Mouse (Mus musculus) retina, embryonic 14.5 days (tissue): ENCODE measurements around the gene Lrrc7.

Experiments
- DNase-seq: peaks from one replicate; pipeline ENCODE4 v3.0.0-alpha.2; 2015; ENCODE audit warnings: low spot score

Gene Lrrc7

DNA sequence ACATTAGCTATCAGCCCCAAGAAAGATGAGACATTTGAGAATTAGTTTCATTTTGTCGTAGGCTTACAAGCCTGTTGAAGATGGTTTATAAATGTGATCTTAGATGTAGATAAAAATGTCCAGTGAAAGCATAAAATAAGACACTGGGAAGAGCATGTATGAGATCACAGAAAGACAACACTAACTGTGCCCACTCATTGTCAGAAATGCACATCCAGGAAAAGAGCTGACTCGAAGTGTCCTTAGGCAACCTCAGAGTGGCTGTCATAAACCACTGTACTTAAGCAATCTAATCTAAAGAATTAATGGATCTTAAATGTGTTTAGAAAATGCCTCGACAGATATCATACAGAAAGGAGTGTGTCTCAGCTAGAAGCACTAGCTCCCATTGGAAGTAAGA, 196.2 kb downstream of the Lrrc7 start:
- no peak for DNase-seq

- no peak for DNase-seq
Observed at GRCm38 (mm10) chr3:158362091-158362490, 199.9 kb downstream of the Lrrc7 start.

GRCm38 (mm10) chr3:158356706-158357105, 205.3 kb downstream of the Lrrc7 start:
- DNase-seq = no peak

DNA sequence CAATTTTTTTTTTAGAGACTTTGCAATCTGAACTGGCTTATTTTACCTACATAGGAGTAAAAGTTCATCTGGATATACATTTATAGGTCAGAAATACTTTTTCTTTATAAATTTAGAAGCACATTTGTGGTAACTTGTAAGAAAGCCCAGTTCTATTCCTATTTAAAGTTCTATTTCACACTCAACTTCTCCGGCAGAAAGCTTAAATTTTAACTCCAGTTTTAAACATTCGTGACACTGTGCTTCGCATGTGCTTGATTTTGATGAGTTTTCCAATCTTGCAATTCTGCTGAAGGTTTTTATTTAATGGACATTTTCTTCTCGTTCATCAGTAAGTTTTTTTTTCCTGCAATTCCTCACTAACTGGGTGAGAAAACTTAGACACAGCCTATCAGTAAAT, 205.8 kb downstream of the Lrrc7 start:
- DNase-seq = no peak

GRCm38 (mm10) chr3:158340808-158341207, 221.2 kb downstream of the Lrrc7 start:
- no peak for DNase-seq

DNA sequence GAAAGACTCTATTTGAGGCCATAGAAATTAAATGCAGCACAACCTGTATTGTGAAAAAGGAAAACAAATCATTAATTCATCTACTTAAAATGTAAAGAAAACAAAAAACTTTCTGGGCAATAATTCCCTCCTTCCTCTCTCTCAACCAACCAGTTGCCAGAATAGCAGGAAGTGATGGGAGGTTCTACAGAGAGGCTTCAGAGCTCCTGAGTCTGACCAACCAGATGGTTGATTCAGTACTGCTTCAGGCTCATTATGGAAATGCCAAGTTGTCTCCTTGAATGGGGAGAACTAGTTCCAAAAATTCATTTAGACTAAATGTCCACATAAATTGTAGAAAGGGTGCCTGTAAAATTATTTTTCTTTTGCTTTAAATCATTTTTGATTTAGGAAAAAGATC, 231.9 kb downstream of the Lrrc7 start:
- DNase-seq = no peak

- no peak for DNase-seq
Observed at GRCm38 (mm10) chr3:158310391-158310790, 251.6 kb downstream of the Lrrc7 start.

- no peak for DNase-seq
Observed at GRCm38 (mm10) chr3:158307415-158307814, 254.6 kb downstream of the Lrrc7 start.

GRCm38 (mm10) chr3:158298732-158299131, 263.3 kb downstream of the Lrrc7 start:
- DNase-seq = no peak

- DNase-seq = no peak
Observed at GRCm38 (mm10) chr3:158295041-158295440, 267.0 kb downstream of the Lrrc7 start.

DNA sequence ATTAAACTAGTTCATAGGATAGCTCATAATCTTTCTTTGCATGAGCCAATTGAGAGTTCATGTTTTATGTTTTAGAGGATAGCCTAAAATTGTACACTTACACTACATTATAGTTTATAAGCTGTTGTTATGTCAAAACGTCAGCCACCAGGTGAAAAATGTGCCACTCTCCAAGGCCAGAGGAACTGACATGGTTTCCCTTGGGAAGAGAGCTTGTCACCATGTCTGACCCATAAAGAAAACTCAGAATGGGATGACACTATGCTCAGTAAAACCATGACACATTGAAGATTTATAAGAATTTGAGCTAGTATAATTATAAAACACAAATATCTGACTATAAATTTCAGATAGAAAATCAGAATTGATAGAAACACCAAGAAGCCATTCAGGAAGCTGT, 277.6 kb downstream of the Lrrc7 start:
- DNase-seq = no peak

DNA sequence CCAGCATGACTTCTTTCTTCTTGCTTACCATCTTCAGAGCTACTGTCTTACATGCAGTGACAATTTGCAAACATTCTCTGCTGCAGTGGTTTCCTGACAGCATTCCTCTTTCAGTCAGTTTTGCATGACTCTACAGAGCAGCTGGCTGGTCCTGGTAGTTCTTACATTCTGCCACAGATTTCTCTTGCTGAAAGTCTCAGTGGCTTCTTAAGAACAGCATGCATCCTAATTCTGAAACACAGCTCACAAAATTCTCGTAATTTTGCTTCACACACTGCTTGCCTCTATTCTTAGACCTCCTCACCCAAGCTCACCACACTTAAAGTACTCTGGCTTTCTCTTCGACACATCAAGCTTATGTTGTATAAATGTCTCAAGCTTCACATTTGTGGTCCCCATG, 283.4 kb downstream of the Lrrc7 start:
- DNase-seq = no peak

- DNase-seq = no peak
Observed at GRCm38 (mm10) chr3:158272700-158273099, 289.3 kb downstream of the Lrrc7 start.

DNA sequence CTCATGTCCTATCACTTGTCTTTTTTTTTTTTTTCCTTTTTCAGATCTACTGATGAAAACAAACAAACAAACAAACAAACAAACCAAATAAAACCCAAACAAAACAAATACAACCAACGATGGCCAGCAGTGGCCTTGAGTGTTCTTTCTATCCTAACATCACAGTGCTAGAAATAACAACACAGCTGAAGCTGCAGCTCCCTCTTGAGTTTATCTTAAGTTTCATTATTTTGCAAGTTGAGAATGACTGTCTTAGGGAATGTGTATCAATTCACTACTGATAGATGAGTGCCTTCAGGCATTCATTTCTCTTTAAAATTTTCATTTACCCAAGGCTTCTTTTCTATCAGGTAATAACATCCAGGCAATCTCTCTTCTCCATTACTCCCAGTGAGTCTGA, 291.1 kb downstream of the Lrrc7 start:
- DNase-seq = no peak

GRCm38 (mm10) chr3:158252576-158252975, 309.4 kb downstream of the Lrrc7 start:
- no peak for DNase-seq

DNA sequence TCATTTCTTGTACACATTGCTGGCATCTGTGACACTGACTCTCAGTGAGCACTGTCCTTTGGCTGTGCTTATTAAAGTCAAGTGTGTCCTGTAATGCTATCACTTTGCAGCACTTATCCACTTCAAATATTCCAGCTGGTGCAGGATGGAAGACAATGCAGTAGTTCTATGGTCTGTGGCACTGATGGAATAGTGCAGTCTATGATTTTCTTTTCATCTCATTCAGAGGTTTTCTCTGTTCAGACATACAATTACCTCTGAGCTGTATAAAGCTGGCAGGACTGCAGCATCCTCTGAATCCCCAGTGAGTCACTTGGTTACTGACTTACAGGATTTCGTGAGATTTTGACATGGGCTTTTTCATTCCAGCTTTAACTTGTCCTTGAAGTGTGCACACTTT, 314.3 kb downstream of the Lrrc7 start:
- DNase-seq = no peak

GRCm38 (mm10) chr3:158210657-158211056, 351.4 kb downstream of the Lrrc7 start:
- no peak for DNase-seq

DNA sequence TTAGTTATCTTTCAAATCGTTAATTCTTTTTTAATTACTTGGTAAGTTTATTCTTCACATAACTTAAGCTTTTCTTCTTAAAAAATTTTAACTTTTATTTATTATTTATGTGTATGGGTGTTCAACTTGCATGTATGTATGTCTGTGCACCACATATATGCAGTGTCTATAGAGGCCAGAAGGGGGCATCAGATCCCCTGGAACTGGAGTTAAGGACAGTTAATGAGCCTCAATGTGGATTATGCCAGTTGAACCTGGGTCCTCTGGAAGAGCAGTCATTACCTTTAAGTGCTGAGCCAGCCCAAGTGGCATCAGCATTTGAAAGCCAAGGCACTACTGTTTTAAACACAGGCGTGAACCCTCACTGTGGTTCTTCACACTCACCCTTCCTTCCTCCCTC, 352.0 kb downstream of the Lrrc7 start:
- DNase-seq = peak; percentile 70

GRCm38 (mm10) chr3:158207840-158208239, 354.2 kb downstream of the Lrrc7 start:
- no peak for DNase-seq

- no peak for DNase-seq
Observed at GRCm38 (mm10) chr3:158202776-158203175, 359.2 kb downstream of the Lrrc7 start.

DNA sequence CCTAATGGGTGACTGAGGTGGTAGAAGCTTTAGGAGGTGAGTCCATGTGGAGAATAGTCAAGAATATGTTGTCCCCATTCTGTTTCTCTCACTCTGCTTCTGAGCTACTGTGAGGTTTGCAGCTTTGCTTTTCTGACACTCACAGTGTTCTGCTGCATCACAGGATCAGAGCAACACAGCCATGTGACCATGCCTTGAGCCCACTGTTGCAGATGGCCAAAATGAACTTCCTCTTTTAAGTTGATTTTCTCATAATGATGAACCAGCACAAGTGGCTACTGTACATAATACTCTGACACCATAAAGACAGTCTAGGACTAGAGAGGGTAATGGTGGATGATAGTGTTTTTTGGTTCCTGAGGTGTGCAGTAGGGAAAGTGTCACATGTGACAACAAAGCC, 366.6 kb downstream of the Lrrc7 start:
- DNase-seq = no peak

DNA sequence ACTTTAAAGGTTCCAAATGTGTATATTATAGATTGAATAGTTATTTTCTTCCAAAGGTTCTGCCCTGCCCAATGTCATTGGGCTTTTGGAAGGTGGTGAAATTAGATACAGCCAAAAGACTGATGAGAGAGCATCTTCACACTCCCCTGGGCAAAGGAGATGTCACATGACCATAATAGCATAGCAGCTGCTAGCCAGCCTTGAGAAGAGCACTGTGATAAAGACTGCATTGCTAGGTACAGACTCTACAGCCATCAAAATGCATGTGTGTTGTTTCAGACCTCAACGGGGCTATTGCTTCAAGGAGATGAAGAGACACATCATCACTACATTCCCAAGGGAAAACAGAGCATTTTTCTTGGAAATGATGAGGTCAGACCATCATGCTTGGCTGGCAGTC, 368.8 kb downstream of the Lrrc7 start:
- no peak for DNase-seq

GRCm38 (mm10) chr3:158174880-158175735, 386.9 kb downstream of the Lrrc7 start:
- no peak for DNase-seq

DNA sequence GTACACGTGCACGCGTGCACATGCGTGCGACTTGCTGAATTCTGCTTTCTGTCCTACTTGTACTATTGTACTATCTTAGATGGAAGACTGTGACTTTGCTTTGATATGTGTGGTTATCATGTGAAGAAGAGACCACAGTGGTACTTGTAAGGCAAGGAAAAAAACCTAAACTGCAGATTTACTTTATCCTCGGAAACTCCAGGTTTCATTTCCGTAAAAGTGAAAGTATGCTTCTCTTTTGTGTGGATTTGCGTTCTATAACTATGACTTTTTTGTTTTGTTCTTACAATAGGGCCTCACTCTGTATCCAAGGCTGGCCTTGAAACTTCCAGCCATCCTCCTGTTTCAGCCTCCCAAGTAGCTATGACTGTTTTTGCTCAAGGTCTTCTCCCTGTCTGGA, 392.8 kb downstream of the Lrrc7 start:
- DNase-seq = no peak
